Mouse (Mus musculus) layer of hippocampus, adult 9-10 months (tissue): ENCODE measurements around the gene Rbm34.

Source experiments
- DNase-seq: peaks from one replicate; pipeline ENCODE4 v3.0.0; 2022; ENCODE audit warnings: low spot score

Rbm34 gene

DNA sequence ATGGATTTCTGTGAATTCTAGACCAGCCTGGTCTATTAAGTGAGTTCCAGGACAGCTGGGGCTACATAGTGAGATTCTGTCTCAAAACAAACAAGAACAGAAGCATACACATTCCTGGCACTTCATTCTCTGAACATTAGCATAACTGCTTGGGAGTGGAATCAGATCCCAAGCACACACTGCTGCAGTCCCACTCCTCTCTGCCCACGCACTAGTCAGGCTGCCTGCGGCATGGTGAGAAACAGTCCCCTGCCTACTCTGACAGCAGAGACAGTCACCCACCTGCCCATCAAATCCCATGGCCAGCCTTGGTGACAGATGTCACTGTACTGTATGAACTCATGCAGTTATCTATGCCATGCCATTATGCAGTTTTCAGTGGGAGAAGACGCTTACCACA, 9.4 kb downstream of the Rbm34 start:
- no peak for DNase-seq

DNA sequence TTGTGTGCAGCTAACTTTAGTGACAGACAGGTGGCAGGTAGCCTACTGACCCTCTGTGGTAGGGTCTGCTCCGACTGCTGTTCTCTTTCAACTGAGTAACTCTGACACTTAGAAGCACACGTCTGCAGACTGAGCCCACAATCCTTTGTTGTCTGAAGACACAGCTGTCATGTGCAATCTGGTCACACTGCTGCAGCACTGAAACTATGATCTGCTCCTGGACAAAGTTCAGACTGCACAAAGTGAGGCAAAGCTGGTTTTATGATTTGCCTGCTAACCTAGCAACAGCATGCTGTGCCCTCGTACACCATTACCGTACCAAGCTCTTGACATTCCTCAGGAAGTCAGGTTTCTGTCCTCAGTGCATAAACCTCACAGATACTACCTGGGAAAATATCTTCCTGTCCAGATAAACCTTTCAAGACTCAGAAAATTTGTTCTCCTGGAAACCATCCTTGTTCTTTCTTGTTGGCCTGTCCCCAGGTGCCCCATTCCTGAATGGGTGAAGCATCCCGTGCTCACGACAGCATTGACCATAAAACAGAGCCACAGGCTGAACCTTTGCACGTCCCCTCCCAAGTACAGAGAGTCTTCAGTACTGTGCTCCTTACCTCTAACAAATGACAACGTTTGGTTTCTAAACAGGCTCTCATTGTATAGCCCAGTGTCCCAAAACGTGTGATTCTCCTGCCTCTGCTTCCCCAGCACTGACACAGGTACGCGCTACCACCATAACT, 18.8 kb downstream of the Rbm34 start:
- no peak for DNase-seq

DNA sequence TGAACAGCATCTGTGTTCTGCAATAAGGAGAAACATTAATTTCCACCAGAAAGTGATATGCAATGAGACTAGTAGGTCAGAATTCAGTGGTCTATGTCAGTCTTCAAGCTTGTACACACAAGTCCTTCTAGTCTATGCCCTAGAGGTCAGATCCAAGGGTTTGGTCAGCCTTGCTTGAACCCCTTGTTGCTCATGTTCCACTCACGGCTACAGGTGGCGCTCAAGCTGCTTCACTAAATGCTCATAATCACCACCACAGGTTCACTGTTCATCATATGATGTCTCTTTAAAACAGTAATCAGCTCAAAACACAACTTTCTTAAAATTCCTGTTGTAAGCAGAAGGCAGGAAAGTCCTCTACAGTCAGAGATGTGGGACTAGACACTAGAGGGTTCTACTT, 21.3 kb downstream of the Rbm34 start:
- DNase-seq: no peak

GRCm38 (mm10) chr8:126946444-126946843, 24.4 kb downstream of the Rbm34 start:
- no peak for DNase-seq

DNA sequence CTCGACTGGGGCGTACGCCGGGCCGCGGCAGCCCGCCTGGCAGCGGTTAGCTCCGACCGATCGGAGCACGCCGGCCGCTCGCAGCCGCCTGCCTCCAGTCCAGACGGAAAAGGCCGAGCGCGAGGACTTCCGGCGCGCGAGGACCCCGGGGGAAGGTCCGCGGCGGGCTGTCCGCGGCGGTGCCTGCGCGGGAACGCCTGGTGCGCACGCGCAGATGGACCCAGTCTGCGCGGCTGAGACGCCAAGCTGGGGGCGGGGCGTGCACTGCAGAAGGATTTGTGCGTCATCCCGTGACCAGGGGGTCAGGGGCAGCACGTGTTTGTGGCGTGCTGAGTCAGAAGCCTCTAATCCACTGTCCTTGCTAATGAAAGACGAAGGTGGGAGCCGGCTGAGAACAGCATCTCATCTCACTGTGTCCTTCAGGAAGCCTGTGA, 25.1 kb downstream of the Rbm34 start, which contains the start of gene Tomm20:
Gene Tomm20 (minus strand): TSS at position 115 of the 434 bp plus-strand sequence.
- peak; percentile 88 for DNase-seq

DNA sequence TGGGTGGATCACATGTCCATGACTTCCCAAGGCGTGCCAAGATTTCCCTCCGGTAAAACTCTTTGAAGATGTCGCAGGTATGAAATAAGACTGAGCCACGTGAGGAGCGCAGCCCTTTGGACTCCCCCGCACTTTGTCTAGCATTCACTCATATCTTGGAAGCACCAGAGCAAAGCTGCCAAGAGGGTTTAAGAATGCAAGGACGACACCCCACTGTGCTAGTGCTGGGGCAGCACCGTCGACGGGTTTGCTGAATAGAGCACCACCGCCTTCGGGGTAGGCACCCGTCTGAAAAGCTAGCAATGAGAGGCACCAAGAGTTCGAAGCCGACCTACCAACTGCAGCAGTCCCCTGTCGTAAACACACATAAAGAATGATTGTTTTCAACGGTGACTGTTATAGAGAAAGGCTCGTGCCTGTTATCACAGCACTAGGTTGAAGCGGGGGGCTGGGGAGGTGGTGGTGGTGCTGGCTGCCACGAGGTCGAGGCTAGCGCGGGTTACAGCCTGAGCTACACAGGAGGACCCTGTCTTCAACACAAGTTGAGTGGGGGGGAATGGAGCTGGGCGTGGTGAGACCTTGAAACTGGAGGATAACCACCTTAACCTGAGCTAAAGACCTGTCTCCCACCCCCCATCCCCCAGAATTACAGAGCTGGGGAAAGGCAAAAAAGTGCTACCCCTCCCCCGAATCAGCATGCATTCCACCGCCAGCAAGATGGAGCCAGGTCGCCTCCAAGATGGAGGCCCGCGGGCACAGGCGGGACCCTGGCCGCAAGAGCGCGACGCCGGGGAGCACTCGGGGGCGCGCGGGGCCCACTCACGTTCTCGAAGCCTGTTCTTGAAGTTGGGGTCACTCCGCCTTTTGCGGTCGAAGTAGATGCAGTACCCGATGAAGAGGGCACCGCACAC, 25.8 kb downstream of the Rbm34 start:
- DNase-seq: no peak

DNA sequence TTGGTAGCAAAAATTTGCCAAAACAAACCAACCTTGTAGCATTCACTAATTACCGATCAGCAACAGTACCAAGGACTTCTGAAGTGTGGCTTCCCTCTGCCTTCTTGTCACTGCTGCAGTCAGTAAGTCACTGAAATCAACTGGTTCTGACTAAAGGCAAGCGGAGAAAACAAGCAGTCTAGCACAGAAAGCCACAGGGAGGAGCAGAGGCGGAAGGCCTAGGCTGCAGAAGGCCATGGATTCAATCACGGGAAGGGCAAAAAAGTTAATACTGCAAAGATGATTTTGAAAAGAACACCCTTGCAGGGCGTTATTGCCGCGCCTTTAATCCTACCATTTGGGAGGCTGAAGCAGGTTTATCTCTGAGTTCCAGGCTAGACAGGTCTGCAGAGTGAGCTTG, 27.3 kb downstream of the Rbm34 start:
- no peak for DNase-seq

DNA sequence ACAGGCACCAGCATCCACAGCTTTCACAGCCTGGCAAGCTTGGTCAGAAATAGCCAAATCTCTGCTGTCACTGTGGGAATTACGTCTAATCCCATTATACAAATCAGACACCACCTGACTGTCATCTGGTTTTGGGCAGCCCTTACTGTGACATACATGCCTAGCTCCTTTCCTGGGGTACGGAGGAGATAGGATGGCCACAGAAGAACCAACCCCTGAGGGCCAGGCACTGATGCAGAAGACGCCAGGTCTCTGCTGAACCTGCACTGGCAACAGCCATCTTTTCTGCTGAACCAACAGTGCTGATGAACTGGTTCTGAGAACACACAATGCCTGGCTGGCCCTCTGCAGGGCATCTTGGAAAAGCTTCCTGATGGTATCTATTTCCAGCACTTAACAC, 33.5 kb downstream of the Rbm34 start:
- no peak for DNase-seq

- DNase-seq: no peak
Measured at GRCm38 (mm10) chr8:126935932-126936331, 34.9 kb downstream of the Rbm34 start.

DNA sequence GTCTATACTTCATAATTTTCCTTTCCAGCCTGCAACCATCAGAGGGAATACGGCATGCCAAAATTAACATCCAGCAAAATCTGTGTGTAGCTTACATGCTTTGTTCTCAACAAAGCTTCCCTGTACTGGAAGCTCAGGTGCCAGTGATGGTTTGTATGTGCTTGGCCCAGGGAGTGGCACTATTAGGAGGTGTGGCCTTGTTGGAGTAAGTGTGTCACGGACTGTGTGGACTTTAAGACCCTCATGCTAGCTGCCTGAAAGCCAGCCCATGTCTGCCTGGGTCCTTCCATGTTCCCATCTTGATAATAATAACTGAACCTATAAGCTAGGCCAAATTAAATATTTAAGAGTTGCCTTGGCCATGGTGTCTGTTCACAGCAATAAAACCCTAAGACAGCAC, 35.5 kb downstream of the Rbm34 start:
- no peak for DNase-seq

GRCm38 (mm10) chr8:126932656-126933055, 38.2 kb downstream of the Rbm34 start:
- DNase-seq: no peak

DNA sequence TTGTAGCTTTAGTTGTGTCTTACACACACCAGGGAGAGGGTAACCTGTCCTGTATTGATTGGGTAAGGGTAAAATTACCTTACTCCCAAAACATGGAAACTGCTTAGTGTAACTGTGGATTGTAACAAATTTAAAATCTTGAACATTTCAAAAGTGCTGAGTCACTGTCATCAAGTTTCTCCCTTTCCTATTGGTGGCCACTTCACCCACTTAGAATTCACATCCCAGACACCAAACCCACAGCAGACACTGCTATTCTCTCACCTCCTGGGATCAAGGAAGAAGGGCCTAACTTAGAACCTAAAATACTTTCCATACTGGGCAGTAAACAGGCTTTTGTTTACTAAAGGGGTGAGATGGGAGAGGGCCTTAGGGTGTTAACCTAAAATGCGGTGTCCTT, 38.6 kb downstream of the Rbm34 start:
- no peak for DNase-seq

DNA sequence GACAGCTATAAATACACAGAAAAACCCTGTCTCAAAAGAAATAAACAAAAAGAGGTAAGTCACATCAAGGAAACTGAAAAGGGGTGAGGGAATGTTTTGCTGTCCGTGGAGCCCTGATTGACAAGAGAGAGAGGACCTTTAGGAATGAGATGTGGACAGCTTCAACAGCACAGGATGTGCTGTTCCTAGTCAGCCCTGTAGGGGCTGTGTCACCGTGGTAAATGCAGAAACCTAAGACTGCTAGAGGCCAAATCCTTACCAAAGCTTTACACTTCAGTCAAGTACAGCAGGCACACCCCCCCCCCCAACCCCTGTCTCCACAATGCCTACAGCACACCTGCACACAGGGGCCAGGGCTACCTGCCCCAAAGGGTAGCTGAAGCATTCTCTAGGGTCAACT, 39.2 kb downstream of the Rbm34 start:
- no peak for DNase-seq

DNA sequence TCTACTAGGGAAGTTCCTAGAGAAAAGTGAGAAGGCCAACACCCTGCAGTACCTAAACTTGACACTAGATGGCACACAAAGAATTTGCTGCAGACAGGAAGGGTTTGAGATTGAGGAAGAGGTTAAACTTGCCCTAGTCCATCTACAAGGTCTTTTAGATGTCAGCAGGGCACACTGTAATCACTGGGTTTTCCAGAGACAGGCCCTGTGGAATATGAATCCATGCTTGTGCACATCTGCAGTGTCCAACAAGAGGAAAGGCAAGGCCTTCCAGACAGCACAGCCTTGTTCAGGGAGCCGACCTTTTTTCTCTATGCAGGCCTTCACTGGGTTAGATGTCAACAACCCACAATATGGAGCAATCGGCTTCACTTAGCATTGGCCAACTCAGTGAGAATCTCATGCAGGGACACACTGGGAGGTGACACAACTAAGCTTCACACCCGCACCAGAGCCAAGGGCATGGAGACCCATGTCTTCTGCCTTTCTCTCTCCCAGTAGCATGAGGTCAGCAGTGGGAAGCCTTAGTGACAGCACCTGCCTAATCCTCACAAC, 41.2 kb downstream of the Rbm34 start:
- DNase-seq: peak; percentile 69

- DNase-seq: no peak
Measured at GRCm38 (mm10) chr8:126928755-126929505, 41.9 kb downstream of the Rbm34 start.

DNA sequence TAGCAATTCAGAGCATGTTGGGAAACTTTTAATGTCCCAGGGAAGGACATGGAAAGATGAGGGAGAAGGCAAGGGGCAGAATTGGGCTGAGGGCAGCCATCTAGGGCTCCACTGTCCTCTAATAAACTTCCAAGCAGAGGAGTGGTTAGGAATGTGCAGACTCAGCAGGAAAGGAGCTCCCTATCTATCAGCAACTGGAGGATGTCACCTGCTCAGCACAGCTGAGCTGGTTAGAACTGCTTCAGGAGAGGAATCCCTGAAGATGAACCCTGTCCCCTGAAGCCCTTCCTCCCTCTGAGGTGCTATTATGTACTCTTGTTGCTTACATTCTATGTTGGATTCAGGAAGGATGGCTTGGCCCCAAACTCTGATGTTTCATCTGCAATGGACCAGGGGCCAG, 42.8 kb downstream of the Rbm34 start:
- DNase-seq: no peak

- no peak for DNase-seq
Measured at GRCm38 (mm10) chr8:126927058-126927457, 43.8 kb downstream of the Rbm34 start.

GRCm38 (mm10) chr8:126922981-126923380, 47.9 kb downstream of the Rbm34 start:
- DNase-seq: no peak

DNA sequence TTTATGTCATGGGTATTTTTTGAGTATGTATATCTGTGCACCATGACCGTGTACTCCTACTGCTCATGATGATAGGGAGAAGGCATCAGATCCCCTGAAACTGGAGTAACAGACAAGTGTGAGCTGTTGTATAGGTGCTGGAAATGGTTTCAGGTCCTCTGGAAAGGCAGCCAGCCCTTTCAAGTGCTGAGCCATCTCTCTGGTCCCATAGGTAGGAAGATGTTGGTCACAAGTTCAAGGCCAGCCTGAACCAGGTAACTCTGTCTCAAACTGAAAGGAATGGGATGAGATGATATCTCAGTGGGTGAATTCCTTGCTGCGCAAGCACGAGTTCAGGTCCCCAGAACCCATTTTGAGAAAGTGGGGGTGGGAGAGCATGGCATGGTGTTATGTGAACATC, 49.4 kb downstream of the Rbm34 start:
- DNase-seq: no peak

- DNase-seq: peak; percentile 68
Measured at GRCm38 (mm10) chr8:126920845-126921244, 50.0 kb downstream of the Rbm34 start.

DNA sequence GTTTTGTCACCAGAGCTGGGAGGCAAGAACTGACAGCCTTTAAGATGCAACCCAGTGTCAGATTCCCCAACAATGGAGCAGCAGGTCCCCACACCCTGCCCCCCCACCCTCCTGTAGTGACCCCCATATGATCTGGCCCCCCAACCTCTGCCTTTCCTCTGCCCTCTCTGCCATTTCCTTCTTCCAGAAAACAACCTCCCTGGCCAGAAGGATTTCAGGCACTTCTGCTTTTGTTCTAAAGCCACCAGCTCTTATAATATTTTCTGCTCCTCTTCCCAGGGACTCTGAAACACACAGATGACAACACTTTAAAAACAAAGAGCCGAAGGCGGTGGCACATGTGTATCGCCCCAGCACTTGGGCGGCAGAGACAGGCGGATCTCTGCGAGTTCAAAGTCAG, 50.5 kb downstream of the Rbm34 start:
- DNase-seq: no peak

- no peak for DNase-seq
Measured at GRCm38 (mm10) chr8:126919703-126920102, 51.2 kb downstream of the Rbm34 start.
